Mouse (Mus musculus): Measurements from ENCODE around the gene Mapt.

GRCm38 (mm10) chr11:104329185-104329926 lies 98.2 kb downstream of the Mapt start:
- no peak for TF ChIP-seq CTCF (IDR thresholded peaks at IDR 0.05; ENCODE audit: control insufficient read depth, insufficient read depth, insufficient replicate concordance, low read depth, low read length)
- TF ChIP-seq POLR2A (IDR thresholded peaks at IDR 0.05; ENCODE audit: control insufficient read depth, low read depth, low read length), result no peak

Data from testis, adult 2 months (tissue).